Mouse (Mus musculus): Measurements from ENCODE around the gene Trim3.

DNA sequence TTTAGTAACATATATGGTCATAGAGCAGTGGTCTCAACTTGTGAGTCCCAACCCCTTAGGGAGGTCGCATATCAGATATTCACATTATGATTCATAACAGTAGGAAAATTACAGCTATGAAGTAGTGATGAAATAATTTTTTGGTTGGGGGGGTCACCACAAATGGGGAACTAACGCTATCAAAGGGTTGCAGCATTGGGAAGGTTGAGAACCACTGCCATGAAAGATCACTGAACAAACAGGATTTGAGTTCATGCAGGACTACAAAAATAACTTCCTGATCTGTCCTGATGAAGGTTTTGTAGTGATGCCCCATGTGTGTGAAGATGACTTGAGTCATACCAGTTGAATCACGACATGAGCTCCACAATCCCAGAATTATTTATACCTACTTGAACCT lies 24.9 kb downstream of the Trim3 start:
- TF ChIP-seq CTCF (IDR thresholded peaks at IDR 0.05; ENCODE audit: insufficient read depth, low read depth, low read length) (no peak), POLR2A (IDR thresholded peaks at IDR 0.05; ENCODE audit: insufficient read depth, low read depth, low read length) (no peak)
